Mouse (Mus musculus): ENCODE data around the gene Dlx4. TPM values are rescaled to one million over a fixed set of nuclear protein-coding genes. Genes with fewer than 3 reads are reported as not detected.

Gene Dlx4
- 0.13 TPM in 1 of 2 replicates, not detected in the other for polyA plus RNA-seq (2015; fragmentation: Nextera tagmentation; extraction: Ambion mirVana)

DNA sequence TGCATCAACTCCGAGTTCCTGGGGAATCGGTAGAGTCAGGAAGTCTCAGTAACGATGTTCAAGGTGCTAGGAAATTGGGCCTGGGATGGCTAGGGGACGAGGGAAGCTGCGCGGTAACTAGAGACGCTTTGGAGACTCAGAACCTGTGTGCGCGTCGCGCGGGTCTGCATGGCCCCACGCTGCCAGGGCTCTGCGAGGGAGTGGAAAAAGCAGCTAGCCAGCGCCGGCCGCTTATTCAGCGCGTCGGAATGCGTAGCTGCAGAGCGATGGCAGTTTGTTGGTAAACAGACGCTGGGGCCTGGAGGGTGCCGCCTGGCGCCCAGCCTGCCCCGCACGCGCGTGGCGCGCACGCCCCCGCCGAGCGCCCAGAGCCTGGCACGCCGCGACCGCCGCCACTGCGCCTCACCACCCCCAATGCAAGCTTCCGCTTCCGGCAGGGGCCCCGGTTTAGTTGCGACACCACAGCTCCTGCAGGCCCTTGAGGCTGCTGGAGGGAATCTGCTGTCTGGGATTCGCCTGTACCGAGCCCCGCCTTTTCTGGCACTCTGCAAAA, at the start of gene Dlx4:
Dlx4 (minus strand) TSS at position 413 of the 553 bp plus-strand sequence.

DNA sequence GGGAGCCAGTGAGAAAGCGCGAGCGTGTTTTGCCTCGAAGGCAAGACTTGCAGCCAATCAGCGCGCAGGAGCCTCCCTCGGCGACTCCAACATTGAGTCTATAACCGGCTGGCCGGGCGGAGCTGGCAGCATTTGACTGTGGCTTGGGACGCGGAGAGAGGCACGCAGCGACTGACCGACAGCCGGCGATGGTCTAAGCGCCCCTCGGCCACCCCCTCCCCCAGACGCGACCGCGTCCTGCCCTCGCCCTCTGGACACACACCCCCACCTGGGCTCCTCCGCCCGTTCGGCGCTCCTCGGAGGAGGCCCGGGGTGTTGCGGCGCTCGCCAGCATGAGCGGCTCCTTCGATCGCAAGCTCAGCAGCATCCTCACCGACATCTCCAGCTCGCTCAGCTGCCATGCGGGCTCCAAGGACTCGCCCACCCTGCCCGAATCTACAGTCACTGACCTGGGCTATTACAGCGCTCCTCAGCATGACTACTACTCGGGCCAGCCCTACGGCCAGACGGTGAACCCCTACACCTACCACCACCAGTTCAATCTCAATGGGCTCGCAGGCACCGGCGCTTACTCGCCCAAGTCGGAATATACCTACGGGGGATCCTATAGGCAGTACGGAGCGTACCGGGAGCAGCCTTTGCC, 26.0 kb downstream of the Dlx4 start, which contains the start of gene Dlx3:
Dlx3 (plus strand) TSS at position 130 of the 643 bp plus-strand sequence.

Other genes starting within 250 kb of the Dlx4 start
- 225 and 286 TPM in 2 replicates for gene Col1a1, start 210.0 kb downstream of the Dlx4 start, polyA plus RNA-seq (2015; fragmentation: Nextera tagmentation; extraction: Ambion mirVana)
- not detected in 2 replicates for gene Hils1, start 178.7 kb downstream of the Dlx4 start, polyA plus RNA-seq (2015; fragmentation: Nextera tagmentation; extraction: Ambion mirVana)
- 0.41 and 0.85 TPM in 2 replicates for gene Sgca, start 169.9 kb downstream of the Dlx4 start, polyA plus RNA-seq (2015; fragmentation: Nextera tagmentation; extraction: Ambion mirVana)
- gene Ppp1r9b, start 155.2 kb downstream of the Dlx4 start, polyA plus RNA-seq (2015; fragmentation: Nextera tagmentation; extraction: Ambion mirVana): 21.7 and 28.7 TPM in 2 replicates
- gene Samd14, start 136.4 kb downstream of the Dlx4 start, polyA plus RNA-seq (2015; fragmentation: Nextera tagmentation; extraction: Ambion mirVana): 118 and 137 TPM in 2 replicates
- gene Pdk2, start 104.9 kb downstream of the Dlx4 start, polyA plus RNA-seq (2015; fragmentation: Nextera tagmentation; extraction: Ambion mirVana): 41.3 and 41.6 TPM in 2 replicates
- 15.0 and 16.3 TPM in 2 replicates for gene Itga3, start 69.5 kb downstream of the Dlx4 start, polyA plus RNA-seq (2015; fragmentation: Nextera tagmentation; extraction: Ambion mirVana)
- 0.11 and 0.37 TPM in 2 replicates for gene Dlx3, start 26.1 kb downstream of the Dlx4 start, polyA plus RNA-seq (2015; fragmentation: Nextera tagmentation; extraction: Ambion mirVana)
- not detected in 2 replicates for gene Tac4, start 115.3 kb upstream of the Dlx4 start, polyA plus RNA-seq (2015; fragmentation: Nextera tagmentation; extraction: Ambion mirVana)
- 46.9 and 51.9 TPM in 2 replicates for gene Kat7, start 164.0 kb upstream of the Dlx4 start, polyA plus RNA-seq (2015; fragmentation: Nextera tagmentation; extraction: Ambion mirVana)
- gene Fam117a, start 190.8 kb upstream of the Dlx4 start, polyA plus RNA-seq (2015; fragmentation: Nextera tagmentation; extraction: Ambion mirVana): 2.4 and 3.0 TPM in 2 replicates
- 145 and 147 TPM in 2 replicates for gene Slc35b1, start 238.4 kb upstream of the Dlx4 start, polyA plus RNA-seq (2015; fragmentation: Nextera tagmentation; extraction: Ambion mirVana)

Data from neural tube, postnatal 0 days (tissue).